Mouse (Mus musculus) heart, embryonic 14.5 days (tissue): ENCODE measurements around the gene Ankrd28. TPM values are rescaled to one million over a fixed set of nuclear protein-coding genes. Genes with fewer than 3 reads are reported as not detected.
A peak's percentile ranks its signal among the peaks of the same experiment; 100 is the strongest.

Experiments
- ATAC-seq: fragments of 200-750 bp; cut with Nextera tagmentation; 2 replicates; pipeline ENCODE4 v1.8.0; 2017; ENCODE audit warnings: low read depth, moderate TSS enrichment; ENCODE audit not compliant: insufficient number of reproducible peaks, insufficient read depth, low FRiP score
- H3K27ac ChIP-seq, 2 experiments: fragments of 200-500 bp in 1 of 2; fragments of 300-500 bp in 1 of 2; sonication (generic) in 1 of 2; replicated peaks in 1 of 2; 2 replicates each; pipeline ENCODE4 v1.5.1; 2012 to 2014; ENCODE audit warnings: low read depth in 2 of 2, low read length in 2 of 2, control low read depth in 1 of 2, mild to moderate bottlenecking in 1 of 2, mixed read lengths in 1 of 2; ENCODE audit not compliant: control insufficient read depth in 1 of 2, insufficient read depth in 1 of 2
- H3K27me3 ChIP-seq: fragments of 300-500 bp; sonication (generic); 2 replicates; pipeline ENCODE4 v1.6.1; 2014; ENCODE audit warnings: mild to moderate bottlenecking, low read length, control low read depth; ENCODE audit not compliant: control insufficient read depth, insufficient read depth
- H3K36me3 ChIP-seq: fragments of 300-500 bp; sonication (generic); 2 replicates; pipeline ENCODE4 v1.6.1; 2014; ENCODE audit warnings: mild to moderate bottlenecking, control low read depth, low read length, mixed read lengths; ENCODE audit not compliant: control insufficient read depth, insufficient read depth
- H3K4me1 ChIP-seq, 2 experiments: fragments of 200-500 bp in 1 of 2; fragments of 300-500 bp in 1 of 2; sonication (generic) in 1 of 2; 2 replicates each; pipeline ENCODE4 v1.6.1; 2012 to 2014; ENCODE audit warnings: low read length in 2 of 2, control low read depth in 1 of 2, mixed read lengths in 1 of 2; ENCODE audit not compliant: control insufficient read depth in 2 of 2, insufficient read depth in 2 of 2
- H3K4me2 ChIP-seq: fragments of 300-500 bp; sonication (generic); 2 replicates; pipeline ENCODE4 v1.6.1; 2014; ENCODE audit warnings: mild to moderate bottlenecking, low read length
- H3K4me3 ChIP-seq, 2 experiments: fragments of 200-500 bp in 1 of 2; fragments of 300-500 bp in 1 of 2; sonication (generic) in 1 of 2; 2 replicates each; pipeline ENCODE4 v1.5.1; 2012 to 2014; ENCODE audit warnings: low read length in 2 of 2, mild to moderate bottlenecking in 2 of 2, control low read depth in 1 of 2, low read depth in 1 of 2, moderate library complexity in 1 of 2; ENCODE audit not compliant: control insufficient read depth in 1 of 2, insufficient read depth in 1 of 2
- H3K9ac ChIP-seq: fragments of 300-500 bp; sonication (generic); 2 replicates; pipeline ENCODE4 v1.6.1; 2014; ENCODE audit warnings: mild to moderate bottlenecking, low read length
- H3K9me3 ChIP-seq: fragments of 300-500 bp; sonication (generic); 2 replicates; pipeline ENCODE4 v1.6.1; 2016; ENCODE audit warnings: low read length, control low read depth; ENCODE audit not compliant: control insufficient read depth
- WGBS: fragments of 180-500 bp; shearing (Covaris S2); extraction: QIAGEN DNeasy Blood & Tissue Kit; methylation state at CpG from one replicate; pipeline ENCODE4 v1.1.7; 2014; 5-methylcytosine and 5-hydroxymethylcytosine counted together
- polyA plus RNA-seq: library from polyadenylated mRNA; unstranded; fragments of >200 nt; fragmentation: Nextera tagmentation; extraction: Ambion mirVana; gene quantifications from 2 replicates; pipeline ENCODE4 v1.2.1, GENCODE M21; 2014

The Ankrd28 gene
- polyA plus RNA-seq, 1 experiment from 2014 or later: 8.0 TPM

DNA sequence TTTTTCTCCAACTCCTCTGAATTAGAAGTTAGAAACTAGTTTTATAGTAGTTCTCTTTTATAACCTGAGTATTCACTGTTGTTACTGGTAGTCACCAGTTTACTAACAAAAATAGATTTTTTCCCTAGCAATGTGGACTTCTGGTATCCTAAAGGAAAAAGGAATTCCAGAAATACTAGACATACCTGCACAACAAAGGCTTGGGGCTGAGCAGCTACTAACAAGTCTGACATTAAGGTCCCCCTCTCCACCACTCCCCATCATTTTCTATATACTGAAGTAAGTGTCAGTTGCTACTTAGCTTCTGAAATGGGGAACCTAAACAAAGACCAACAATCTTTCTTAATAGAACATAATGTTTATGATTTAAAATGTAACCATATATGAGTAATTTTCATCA lies 3.2 kb downstream of the Ankrd28 start:
- no peak overlapping the region for H3K9ac ChIP-seq
- H3K4me1 ChIP-seq: peaks cover 2 to 17% of the 10 kb centered on the region in 2 experiments; a peak in 2 of 4 replicates
- no peak for ATAC-seq
- no peaks in the 10 kb centered on the region for H3K36me3 ChIP-seq
- H3K27me3 ChIP-seq: no peaks in the 10 kb centered on the region
- H3K4me2 ChIP-seq: no peak overlapping the region
- H3K9me3 ChIP-seq: no peaks in the 10 kb centered on the region
- H3K27ac ChIP-seq: no peak overlapping the region
- H3K4me3 ChIP-seq: no peak overlapping the region

DNA sequence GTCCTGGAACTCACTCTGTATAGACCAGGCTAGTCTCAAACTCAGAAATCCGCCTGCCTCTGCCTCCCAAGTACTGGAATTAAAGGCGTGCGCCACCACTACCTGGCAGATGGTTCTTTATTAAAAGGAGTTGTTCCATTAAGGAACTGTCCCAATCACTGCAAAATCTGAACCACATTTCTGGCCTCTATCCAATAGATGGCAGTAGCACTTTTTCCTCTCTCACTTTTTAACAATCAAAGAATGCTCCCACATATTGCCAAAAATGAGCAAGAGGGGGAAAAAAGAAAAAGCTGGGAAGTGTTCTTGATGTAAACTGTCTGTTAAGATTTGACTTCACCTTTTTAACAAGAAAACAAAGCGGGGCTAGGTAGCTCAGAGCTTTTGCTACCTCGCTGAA lies 20.5 kb downstream of the Ankrd28 start:
- Histone ChIP-seq H3K4me3 (no peak overlapping the region), H3K4me2 (no peak overlapping the region), H3K27me3 (no peaks in the 10 kb centered on the region), H3K4me1 (no peaks in the 10 kb centered on the region), H3K27ac (no peak overlapping the region), H3K9ac (no peak overlapping the region), H3K36me3 (no peaks in the 10 kb centered on the region), H3K9me3 (0 out of 2 replicates have a peak, but pooled peaks cover 2% of the 10 kb centered on the region)
- 89% methylated on average over 5 of the region's 5 CpGs for WGBS
- ATAC-seq: no peak

DNA sequence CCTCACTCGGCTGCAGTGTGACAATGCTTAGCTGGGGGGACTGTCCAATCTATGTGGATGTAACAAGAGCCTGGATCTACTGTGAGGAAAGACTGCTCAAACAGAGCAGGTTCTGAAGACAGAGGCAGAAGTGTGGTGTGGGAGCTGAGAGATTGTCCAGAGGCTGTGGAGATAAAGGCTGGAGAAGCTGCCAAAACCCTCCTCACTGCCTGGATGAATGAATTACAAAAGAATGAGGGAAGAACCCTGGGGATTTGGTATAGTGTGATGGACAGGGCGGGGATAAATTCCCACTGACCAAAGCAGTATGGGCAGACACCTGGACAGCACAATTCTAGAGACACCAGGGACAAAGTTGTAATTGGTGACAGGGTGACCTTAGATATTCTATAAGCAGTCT lies 26.7 kb downstream of the Ankrd28 start:
- no peaks in the 10 kb centered on the region for H3K36me3 ChIP-seq
- H3K27ac ChIP-seq: 0 out of 4 replicates have a peak overlapping the region, but pooled peaks of 1 of the 2 experiments have one; percentile 1
- WGBS: 31% methylated on average over 2 of the region's 2 CpGs
- H3K4me2 ChIP-seq: no peak overlapping the region
- ATAC-seq: no peak
- H3K4me3 ChIP-seq: no peak overlapping the region
- H3K9me3 ChIP-seq: 0 out of 2 replicates have a peak, but pooled peaks cover 2% of the 10 kb centered on the region
- H3K4me1 ChIP-seq: peaks cover 3 to 16% of the 10 kb centered on the region in 2 experiments
- H3K27me3 ChIP-seq: no peaks in the 10 kb centered on the region
- H3K9ac ChIP-seq: no peak overlapping the region

DNA sequence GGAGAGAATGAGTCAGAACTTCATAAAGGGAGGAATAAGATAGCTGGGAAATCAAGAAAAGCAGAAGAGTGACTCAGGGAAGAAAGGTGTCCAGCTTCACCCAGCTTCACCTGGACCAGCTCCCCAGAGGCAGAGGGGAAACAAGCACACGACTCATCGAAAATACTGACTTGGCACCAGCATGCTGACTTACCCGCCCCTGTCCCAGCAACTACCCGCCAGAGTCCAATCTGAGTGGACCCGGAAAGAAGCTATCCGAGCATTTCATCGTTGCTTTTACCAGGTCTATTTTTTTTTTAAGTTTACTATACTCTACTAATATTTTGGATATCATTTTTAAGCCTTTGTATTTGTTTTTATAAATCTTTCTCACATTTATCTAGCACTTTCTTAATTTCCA lies 29.5 kb downstream of the Ankrd28 start:
- H3K27ac ChIP-seq: no peak overlapping the region

DNA sequence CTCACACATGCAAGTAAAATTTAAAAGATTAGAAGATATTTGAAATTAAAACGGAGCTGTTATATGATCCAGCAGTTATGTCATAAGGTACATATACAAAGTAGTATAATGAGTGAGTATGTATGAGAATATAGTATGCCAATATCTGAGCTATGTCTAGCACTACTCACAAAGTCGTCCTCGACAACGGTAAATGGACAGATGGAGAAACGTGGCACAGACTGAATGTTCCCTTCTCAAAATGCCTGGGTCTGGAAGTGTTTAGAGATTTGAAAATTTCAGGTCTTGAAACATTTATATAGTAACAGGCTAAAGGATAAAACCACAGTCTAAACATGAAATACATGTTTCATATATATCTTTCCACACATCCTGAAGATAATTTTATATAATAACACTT lies 30.0 kb downstream of the Ankrd28 start:
- H3K4me3 ChIP-seq: no peak overlapping the region
- H3K9me3 ChIP-seq: no peaks in the 10 kb centered on the region
- H3K36me3 ChIP-seq: no peaks in the 10 kb centered on the region
- no peak for ATAC-seq
- 76% methylated on average over 5 of the region's 5 CpGs for WGBS
- no peak overlapping the region for H3K9ac ChIP-seq
- H3K4me2 ChIP-seq: no peak overlapping the region
- H3K27me3 ChIP-seq: no peaks in the 10 kb centered on the region
- peaks cover 3 to 18% of the 10 kb centered on the region in 2 experiments for H3K4me1 ChIP-seq
- H3K27ac ChIP-seq: no peak overlapping the region

More for the DNA sequence above, 29.5 kb downstream of the Ankrd28 start:
- no peak for ATAC-seq
- Histone ChIP-seq H3K36me3 (no peaks in the 10 kb centered on the region), H3K4me1 (peaks cover 3 to 18% of the 10 kb centered on the region in 2 experiments), H3K27me3 (no peaks in the 10 kb centered on the region), H3K4me3 (no peak overlapping the region), H3K9me3 (no peaks in the 10 kb centered on the region), H3K4me2 (no peak overlapping the region), H3K9ac (no peak overlapping the region)
- WGBS: 82% methylated on average over 7 of the region's 7 CpGs

DNA sequence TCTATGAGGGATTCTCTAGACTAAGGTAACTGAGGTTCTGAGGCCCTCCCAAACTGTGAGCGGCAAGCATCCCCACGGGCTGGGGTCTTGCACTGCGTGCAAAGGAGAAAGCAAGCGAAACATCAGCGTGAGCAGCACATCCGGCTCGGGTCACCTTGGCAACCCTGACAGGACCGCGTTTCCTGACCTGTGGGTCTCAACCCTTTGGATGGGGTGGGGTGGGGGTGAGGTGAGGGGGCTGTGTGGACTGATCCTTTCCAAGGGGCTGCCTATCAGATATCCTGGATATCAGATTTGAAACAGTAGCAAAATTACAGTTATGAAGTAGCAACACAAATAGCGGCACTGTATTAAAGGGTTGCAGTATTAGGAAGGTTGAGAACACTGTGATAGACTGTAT lies 31.5 kb downstream of the Ankrd28 start:
- WGBS: 73% methylated on average over 10 of the region's 10 CpGs
- H3K36me3 ChIP-seq: no peaks in the 10 kb centered on the region
- no peak overlapping the region for H3K4me2 ChIP-seq
- no peaks in the 10 kb centered on the region for H3K27me3 ChIP-seq
- H3K9ac ChIP-seq: no peak overlapping the region
- no peak overlapping the region for H3K4me3 ChIP-seq
- no peak overlapping the region for H3K27ac ChIP-seq
- H3K9me3 ChIP-seq: no peaks in the 10 kb centered on the region
- peaks cover 3 to 18% of the 10 kb centered on the region in 2 experiments for H3K4me1 ChIP-seq
- ATAC-seq: no peak

DNA sequence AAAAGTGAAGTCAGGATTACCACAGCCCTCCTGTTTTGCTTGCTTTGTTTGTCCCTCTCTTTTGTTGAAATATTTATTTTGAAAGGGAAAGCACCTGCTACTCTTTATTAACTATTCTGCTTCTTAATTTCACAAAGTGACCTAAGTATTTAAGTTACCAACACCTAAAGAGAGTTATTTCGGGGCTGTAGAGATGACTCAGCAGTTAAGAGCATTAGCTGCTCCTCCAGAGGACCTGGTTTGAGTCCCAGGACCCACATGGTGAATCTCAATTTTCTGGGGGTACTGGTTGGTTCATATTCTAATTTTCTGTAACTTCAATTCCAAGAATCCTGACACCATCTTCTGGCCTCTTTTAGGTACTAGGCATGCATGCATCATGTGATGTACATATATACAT lies 34.9 kb downstream of the Ankrd28 start:
- ATAC-seq: no peak
- WGBS: 33% methylated on average over 1 of the region's 1 CpGs

DNA sequence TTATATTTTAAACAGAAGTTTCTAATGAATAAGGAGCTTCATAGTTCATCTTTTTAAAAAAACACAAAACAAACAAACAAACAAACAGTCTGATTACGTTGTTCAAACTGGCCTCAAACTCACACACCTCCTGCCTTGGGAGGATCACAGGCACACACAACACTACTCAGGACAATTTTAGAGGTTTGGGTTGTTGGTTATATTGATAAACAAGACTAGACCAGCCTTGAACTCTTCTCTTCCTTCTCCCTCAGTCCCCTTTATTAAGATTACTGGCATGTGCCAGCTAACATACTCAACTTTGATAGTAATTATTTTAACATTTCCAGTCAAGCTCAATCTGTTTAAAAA lies 35.7 kb downstream of the Ankrd28 start:
- no peak overlapping the region for H3K27ac ChIP-seq
- H3K9me3 ChIP-seq: no peaks in the 10 kb centered on the region
- peaks cover 0 to 5% of the 10 kb centered on the region in 2 experiments; a peak in 2 of 4 replicates for H3K4me1 ChIP-seq
- H3K27me3 ChIP-seq: no peaks in the 10 kb centered on the region
- ATAC-seq: no peak
- H3K36me3 ChIP-seq: no peaks in the 10 kb centered on the region
- H3K4me2 ChIP-seq: no peak overlapping the region
- WGBS: 45% methylated on average over 1 of the region's 1 CpGs
- H3K9ac ChIP-seq: no peak overlapping the region
- H3K4me3 ChIP-seq: no peak overlapping the region

More for the DNA sequence above, 34.9 kb downstream of the Ankrd28 start:
- Histone ChIP-seq H3K27ac (no peak overlapping the region), H3K4me2 (no peak overlapping the region), H3K27me3 (no peaks in the 10 kb centered on the region), H3K4me3 (no peak overlapping the region), H3K9me3 (no peaks in the 10 kb centered on the region), H3K36me3 (no peaks in the 10 kb centered on the region), H3K9ac (no peak overlapping the region), H3K4me1 (peaks cover 0 to 5% of the 10 kb centered on the region in 2 experiments; a peak in 2 of 4 replicates)
